Mouse (Mus musculus): ENCODE data around the gene March10.

DNA sequence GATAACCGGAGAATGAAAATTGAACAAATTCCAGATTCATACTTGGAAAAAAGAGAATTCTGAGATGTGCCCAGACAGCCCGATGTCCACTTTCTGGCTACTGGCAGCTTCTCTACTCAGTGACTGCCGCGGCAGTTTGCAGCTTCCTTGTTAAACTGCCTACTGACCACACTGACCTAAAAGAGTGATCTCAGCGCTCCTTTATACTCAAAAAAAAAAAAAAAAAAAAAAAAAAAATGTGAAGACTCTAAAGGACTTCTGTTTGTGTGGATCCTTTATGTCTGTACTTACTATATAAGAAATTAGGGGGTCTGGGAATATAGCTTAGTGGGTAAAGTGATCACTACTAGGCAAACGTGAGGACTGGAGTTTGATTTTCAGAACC lies 17.8 kb upstream of the March10 start:
- TF ChIP-seq POLR2A (IDR thresholded peaks at IDR 0.05; ENCODE audit: insufficient read depth, low read length) (no peak), CTCF (IDR thresholded peaks at IDR 0.05; ENCODE audit: low read depth, low read length) (no peak)

Data from ES-Bruce4 (cell line).